Comparison of ENCODE assay signal across 24 mouse cellular contexts in genomic region chr2:128796463-128796862, GRCm38 (mm10). TPM values are rescaled to one million over a fixed set of nuclear protein-coding genes. Genes with fewer than 3 reads are reported as not detected.
DNase-seq lines count a peak whose midpoint lies in the region; ATAC-seq and TF ChIP-seq lines count a peak whose summit lies in the region.
"Had no signal": no experiment of that assay in that cellular context is flagged by ENCODE, and none has a peak within 500 bp of the region (broad histone marks: within the 10 kb centered on the region; RNA-seq: fewer than 3 reads in every experiment).

No protein-coding gene starts in this region.

- peak; percentile 48 to 67 for ATAC-seq in hematopoietic stem cell, adult 5-6 weeks (replicated peaks in 1 of 2; ENCODE audit: insufficient read depth in 1 of 2, low FRiP score in 2 of 2, low TSS enrichment in 1 of 2, low read depth in 1 of 2, poor library complexity in 2 of 2, severe bottlenecking in 2 of 2)
- no peak for ATAC-seq in forebrain, embryonic 11.5 days (replicated peaks; ENCODE audit: low FRiP score)

- TF ChIP-seq CTCF in testis, adult 2 months (IDR thresholded peaks at IDR 0.05; ENCODE audit: control insufficient read depth, insufficient read depth, insufficient replicate concordance, low read depth, low read length): no peak

- 73% methylated on average over 6 of the region's 6 CpGs for WGBS in forebrain, embryonic 11.5 days

- intact Hi-C loops in heart, postnatal 14 days (cut with DNase I): no loop called here

- no peaks in the 10 kb centered on the region for H3K27me3 ChIP-seq in testis, adult 2 months (ENCODE audit: control insufficient read depth, insufficient read depth, low read length)
- no peaks in the 10 kb centered on the region for H3K27me3 ChIP-seq in forebrain, embryonic 11.5 days (ENCODE audit: control insufficient read depth, insufficient read depth, low read length)
- H3K27me3 ChIP-seq: heart, embryonic 13.5 days; limb, embryonic 12.5 days; liver, embryonic 13.5 days; lung, embryonic 15.5 days; neural tube, embryonic 13.5 days had no signal

- H3K4me3 ChIP-seq in testis, adult 2 months (ENCODE audit: control insufficient read depth, low read depth, low read length): no peak overlapping the region
- no peak overlapping the region for H3K4me3 ChIP-seq in forebrain, embryonic 11.5 days (ENCODE audit: low read depth, low read length)
- H3K4me3 ChIP-seq: forebrain, embryonic 10.5 days; heart, embryonic 13.5 days; limb, embryonic 12.5 days; liver, embryonic 13.5 days; lung, embryonic 15.5 days; megakaryocyte, embryonic 14.5 days; neural tube, embryonic 13.5 days had no signal

- no peaks in the 10 kb centered on the region for H3K4me1 ChIP-seq in testis, adult 2 months (ENCODE audit: control insufficient read depth, insufficient read depth, low read length)
- no peaks in the 10 kb centered on the region for H3K4me1 ChIP-seq in forebrain, embryonic 11.5 days (replicated peaks; ENCODE audit: control insufficient read depth, insufficient read depth, low read length)
- H3K4me1 ChIP-seq: heart, embryonic 13.5 days; limb, embryonic 12.5 days; liver, embryonic 13.5 days; lung, embryonic 15.5 days had no signal

- H3K27ac ChIP-seq in testis, adult 2 months (ENCODE audit: control insufficient read depth, insufficient read depth, low read depth, low read length): peak overlapping the region; percentile 56
- no peak overlapping the region for H3K27ac ChIP-seq in forebrain, embryonic 11.5 days (ENCODE audit: low read depth, low read length)
- H3K27ac ChIP-seq: forebrain, embryonic 10.5 days; heart, embryonic 13.5 days; limb, embryonic 12.5 days; liver, embryonic 13.5 days; lung, embryonic 15.5 days; neural tube, embryonic 13.5 days had no signal

- peak; percentile 22 to 37 for DNase-seq in heart, adult 9 months (ENCODE audit: low spot score in 2 of 2)
- DNase-seq in heart, postnatal 14 days: no peak
- no peak for DNase-seq in testis, postnatal 10 days (ENCODE audit: low spot score)
- DNase-seq in spleen, adult 12 weeks (ENCODE audit: low spot score): no peak
- no peak for DNase-seq in forebrain, embryonic 11.5 days (ENCODE audit: low spot score)
- DNase-seq: adrenal gland, adult 2 months; cerebellum, adult 11 months; cerebellum, postnatal 10 days; gastrocnemius, postnatal 36 days; heart, postnatal 4 days; kidney, adult 18-20 months; kidney, postnatal 14 days; liver, embryonic 13.5 days; midbrain, embryonic 14.5 days; right cerebral cortex, adult 18-20 months; thymus, postnatal 14 days had no signal

- H3K36me3 ChIP-seq in testis, adult 2 months (ENCODE audit: control insufficient read depth, insufficient read depth, low read length): no peaks in the 10 kb centered on the region
- no peaks in the 10 kb centered on the region for H3K36me3 ChIP-seq in forebrain, embryonic 11.5 days (ENCODE audit: control insufficient read depth, insufficient read depth, low read length)
- H3K36me3 ChIP-seq: neural tube, embryonic 13.5 days had no signal

- TF ChIP-seq POLR2A in testis, adult 2 months (IDR thresholded peaks at IDR 0.05; ENCODE audit: control insufficient read depth, low read depth, low read length): no peak

- H3K9ac ChIP-seq in forebrain, embryonic 11.5 days (ENCODE audit: low read length): no peak overlapping the region
- H3K9ac ChIP-seq: heart, embryonic 13.5 days; limb, embryonic 12.5 days; liver, embryonic 13.5 days; lung, embryonic 15.5 days; neural tube, embryonic 13.5 days had no signal

- no peaks in the 10 kb centered on the region for H3K9me3 ChIP-seq in forebrain, embryonic 11.5 days (ENCODE audit: control insufficient read depth, low read length)
- H3K9me3 ChIP-seq: forebrain, embryonic 10.5 days; heart, embryonic 13.5 days; limb, embryonic 12.5 days; liver, embryonic 13.5 days; lung, embryonic 15.5 days; neural tube, embryonic 13.5 days had no signal

- no peak overlapping the region for H3K4me2 ChIP-seq in forebrain, embryonic 11.5 days (ENCODE audit: low read depth, low read length, severe bottlenecking)
- H3K4me2 ChIP-seq: heart, embryonic 13.5 days; limb, embryonic 12.5 days; liver, embryonic 13.5 days; lung, embryonic 15.5 days; neural tube, embryonic 13.5 days had no signal

RNA-seq across cellular contexts. Expression of gene Tmem87b, which starts 21.5 kb away (rescaled TPM):
- total RNA-seq in heart, postnatal 14 days (2021): 10 to 100 TPM; 23.3 to 23.4 TPM
- polyA plus RNA-seq in testis, adult 2 months (2012; rRNA removed): 5.2 and 6.5 TPM in 2 replicates
- total RNA-seq in hematopoietic stem cell, adult 5-6 weeks (2017): 28.2 and 30.4 TPM in 2 replicates
- 21.9 and 24.2 TPM in 2 replicates for polyA plus RNA-seq in forebrain, embryonic 11.5 days (2014; fragmentation: Nextera tagmentation; extraction: Ambion mirVana)

Comparison
In these comparisons a context has a peak if more than half of its experiments do, and no peak if none do; other contexts are left out.
1. DNase-seq: peak in heart, adult 9 months (2 of 2); none in heart, postnatal 14 days (0 of 2), testis, postnatal 10 days (single experiment), spleen, adult 12 weeks (single experiment) and forebrain, embryonic 11.5 days (single experiment).